Mouse (Mus musculus) testis, adult 2 months (tissue): ENCODE results near the gene Megf9.

ENCODE experiments used
- CTCF ChIP-seq: fragments of 200-500 bp; IDR thresholded peaks from 2 replicates; pipeline ENCODE4 v1.5.1; 2012; ENCODE audit warnings: low read depth, mild to moderate bottlenecking, inconsistent platforms, low read length, moderate library complexity; ENCODE audit not compliant: control insufficient read depth, insufficient read depth, insufficient replicate concordance
- POLR2A ChIP-seq: fragments of 200-500 bp; IDR thresholded peaks from 2 replicates; pipeline ENCODE4 v1.6.1; 2012; ENCODE audit warnings: low read depth, mild to moderate bottlenecking, inconsistent platforms, low read length, moderate library complexity; ENCODE audit not compliant: control insufficient read depth

DNA sequence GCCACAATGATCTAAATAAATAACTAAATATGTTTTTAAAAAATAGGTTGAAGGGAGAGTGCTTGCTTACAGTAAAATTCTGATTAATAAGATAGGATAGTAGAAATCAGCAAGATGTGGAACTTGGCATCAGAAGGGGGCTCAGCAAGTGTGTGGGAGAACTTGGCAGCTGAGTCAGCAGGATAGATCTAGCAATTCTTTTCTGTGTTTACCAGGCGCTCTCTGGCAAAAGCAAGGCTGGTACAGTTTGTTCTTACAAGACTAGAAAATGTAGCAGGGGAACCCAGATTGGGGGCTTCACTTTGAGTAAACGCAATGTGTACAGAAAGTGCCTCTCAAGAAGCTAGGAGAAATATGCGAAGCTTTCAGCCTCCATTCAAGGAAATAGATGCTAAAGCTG is 35.5 kb downstream of the Megf9 start:
- no peak for TF ChIP-seq POLR2A
- TF ChIP-seq CTCF, result no peak
